Mouse (Mus musculus): ENCODE results near the gene Arid1a. TPM values are rescaled to one million over a fixed set of nuclear protein-coding genes. Genes with fewer than 3 reads are reported as not detected.

The Arid1a gene
- polyA plus RNA-seq, 1 experiment from 2014 or later: 37.5 TPM

Small RNA genes lying within 50 kb of the gene (microRNA-seq; reads per million reads assigned to microRNA genes)
- gene Mir7227: 1.1 reads per million

Other genes with a start within 250 kb of the Arid1a start
- 10.3 and 12.2 TPM in 2 replicates for gene Kdf1, start 237.8 kb downstream of the Arid1a start, polyA plus RNA-seq (2016; fragmentation: Nextera tagmentation; extraction: Ambion mirVana)
- 348 and 369 TPM in 2 replicates for gene Nudc, start 210.8 kb downstream of the Arid1a start, polyA plus RNA-seq (2016; fragmentation: Nextera tagmentation; extraction: Ambion mirVana)
- not detected in 2 replicates for gene Nr0b2, start 203.4 kb downstream of the Arid1a start, polyA plus RNA-seq (2016; fragmentation: Nextera tagmentation; extraction: Ambion mirVana)
- 11.9 and 13.1 TPM in 2 replicates for gene Gpatch3, start 182.0 kb downstream of the Arid1a start, polyA plus RNA-seq (2016; fragmentation: Nextera tagmentation; extraction: Ambion mirVana)
- 20.0 and 23.6 TPM in 2 replicates for gene Gpn2, start 172.4 kb downstream of the Arid1a start, polyA plus RNA-seq (2016; fragmentation: Nextera tagmentation; extraction: Ambion mirVana)
- 44.4 and 52.7 TPM in 2 replicates for gene Sfn, start 154.6 kb downstream of the Arid1a start, polyA plus RNA-seq (2016; fragmentation: Nextera tagmentation; extraction: Ambion mirVana)
- 4.5 and 6.2 TPM in 2 replicates for gene Zdhhc18, start 106.6 kb downstream of the Arid1a start, polyA plus RNA-seq (2016; fragmentation: Nextera tagmentation; extraction: Ambion mirVana)
- 19.7 and 20.4 TPM in 2 replicates for gene Pigv, start 84.1 kb downstream of the Arid1a start, polyA plus RNA-seq (2016; fragmentation: Nextera tagmentation; extraction: Ambion mirVana)
- 50.8 and 52.0 TPM in 2 replicates for gene Rps6ka1, start 131.0 kb upstream of the Arid1a start, polyA plus RNA-seq (2016; fragmentation: Nextera tagmentation; extraction: Ambion mirVana)
- gene Hmgn2, start 211.9 kb upstream of the Arid1a start, polyA plus RNA-seq (2016; fragmentation: Nextera tagmentation; extraction: Ambion mirVana): 2,853 and 3,017 TPM in 2 replicates
- 45.3 and 50.3 TPM in 2 replicates for gene Dhdds, start 244.1 kb upstream of the Arid1a start, polyA plus RNA-seq (2016; fragmentation: Nextera tagmentation; extraction: Ambion mirVana)